In the genomic region with DNA sequence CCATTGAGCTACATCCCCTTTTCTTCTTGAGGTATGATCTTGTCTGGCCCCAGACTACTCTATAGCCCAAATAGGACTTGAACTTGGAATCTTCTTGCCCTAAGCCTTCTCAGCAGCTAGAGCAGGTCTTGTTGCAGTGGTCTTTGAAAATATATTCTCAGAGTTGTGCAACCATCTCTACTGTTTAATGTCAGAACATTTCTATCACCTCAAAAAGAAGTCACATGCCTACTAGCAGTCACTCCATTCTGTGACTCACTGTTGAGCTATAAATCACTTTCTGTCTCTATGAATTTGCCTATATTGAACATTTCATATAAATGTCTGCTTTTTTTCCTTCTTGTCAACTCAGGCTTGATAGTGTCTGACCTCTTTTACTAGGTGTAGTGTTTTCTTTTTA, we compare ENCODE assay signal across 12 mouse cellular contexts. TPM values are rescaled to one million over a fixed set of nuclear protein-coding genes. Genes with fewer than 3 reads are reported as not detected.
"Had no signal": no experiment of that assay in that cellular context is flagged by ENCODE, and none has a peak within 500 bp of the region (broad histone marks: within the 10 kb centered on the region; RNA-seq: fewer than 3 reads in every experiment).

No protein-coding gene starts in this region.

- DNase-seq: gastrocnemius, postnatal 14 days; heart, adult 18-20 months; heart, postnatal 10 days; heart, postnatal 4 days; kidney, adult 18-20 months; kidney, adult 8-10 months; kidney, postnatal 10 days; kidney, postnatal 25 days; kidney, postnatal 4 days had no signal

RNA-seq across cellular contexts. Expression of gene 6030445D17Rik, which starts 33.9 kb away (rescaled TPM):
- total RNA-seq: granulocyte monocyte progenitor cell, adult 5-6 weeks had no signal
- polyA plus RNA-seq: heart, embryonic 16.5 days; liver, embryonic 12.5 days had no signal
